Mouse (Mus musculus): ENCODE data around the gene A430089I19Rik.
"Not testable (repeated sequence)": the region's sequence is repeated elsewhere in the genome, so short reads cannot be mapped to it uniquely, and the experiment has no call there.

A430089I19Rik gene

DNA sequence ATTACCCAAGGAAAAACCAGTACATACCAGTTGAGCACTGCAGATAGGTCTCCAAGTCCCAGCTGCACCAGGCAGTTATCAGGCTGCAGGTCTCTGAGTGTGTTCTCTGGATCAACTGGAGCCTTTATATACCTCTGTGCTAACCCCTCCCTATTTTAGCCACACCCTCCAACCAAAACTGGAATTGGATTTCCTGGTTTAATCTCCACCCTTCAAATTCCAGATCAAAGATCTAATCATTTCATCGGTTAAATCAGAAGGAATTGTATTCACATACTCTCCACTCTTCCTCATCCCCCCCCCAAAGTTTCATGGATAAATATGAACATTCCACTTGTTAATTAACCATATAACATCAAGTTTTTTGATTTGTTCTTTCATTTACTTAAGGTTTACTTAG, at the start of gene A430089I19Rik:
A430089I19Rik (minus strand) TSS at position 101 of the 400 bp plus-strand sequence.
- in situ Hi-C loops (cut with MboI; ENCODE audit: low sequenced_read_pairs): not testable (repeated sequence)

DNA sequence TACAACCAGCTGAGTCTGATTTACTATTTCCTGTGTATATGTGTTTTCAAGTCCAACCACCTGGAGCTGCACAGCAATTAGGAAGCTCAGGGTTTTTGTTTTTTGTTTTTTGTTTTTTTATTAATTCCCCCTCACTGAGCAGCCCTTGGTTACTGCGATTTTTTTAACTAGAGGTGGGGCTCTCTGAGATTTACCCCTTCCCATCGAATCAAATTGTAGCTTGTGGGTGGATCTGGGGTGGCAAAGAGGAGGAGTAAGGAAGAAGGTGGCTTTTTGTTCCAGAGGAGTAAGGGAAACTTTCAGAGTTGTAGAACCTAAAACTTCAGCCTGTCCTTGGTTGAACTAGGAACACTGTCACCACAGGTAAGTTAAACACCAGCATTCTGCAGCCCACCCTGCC, 32.9 kb upstream of the A430089I19Rik start, which contains the start of gene AA792892:
AA792892 (plus strand) TSS at position 301 of the 400 bp plus-strand sequence.
- in situ Hi-C loops (cut with MboI; ENCODE audit: low sequenced_read_pairs): not testable (repeated sequence)

DNA sequence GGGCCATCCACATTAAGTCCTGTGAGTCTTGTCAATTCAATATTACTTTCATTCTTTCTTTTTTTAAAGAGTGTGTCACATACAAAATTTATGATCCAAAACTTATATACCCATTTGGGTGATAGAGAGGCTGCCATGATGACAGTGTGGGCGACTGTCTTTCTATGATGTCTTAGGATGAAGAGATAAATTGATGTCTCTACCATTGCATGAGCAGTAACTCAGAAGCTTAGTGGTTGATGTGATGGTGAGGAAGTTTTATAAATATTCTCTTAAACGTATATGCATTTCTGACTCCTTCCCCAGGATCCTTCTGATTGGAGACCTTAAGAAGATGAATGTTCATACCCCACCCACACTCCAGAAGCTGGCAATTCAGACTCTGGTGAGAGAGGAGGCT, 7.5 kb upstream of the A430089I19Rik start, which contains the start of gene Gm6502:
Gm6502 (plus strand) TSS at position 301 of the 400 bp plus-strand sequence.
- in situ Hi-C loops (cut with MboI; ENCODE audit: low sequenced_read_pairs): not testable (repeated sequence)
